Mouse (Mus musculus) kidney, embryonic 14.5 days (tissue): ENCODE results near the gene Spata32. TPM values are rescaled to one million over a fixed set of nuclear protein-coding genes. Genes with fewer than 3 reads are reported as not detected.
A peak's percentile ranks its signal among the peaks of the same experiment; 100 is the strongest.
"Not testable (repeated sequence)": the region's sequence is repeated elsewhere in the genome, so short reads cannot be mapped to it uniquely, and the experiment has no call there.

ENCODE experiments used
- ATAC-seq: fragments of 200-750 bp; cut with Nextera tagmentation; 2 replicates; pipeline ENCODE4 v1.8.0; 2017; ENCODE audit warnings: moderate number of reproducible peaks, mild to moderate bottlenecking, moderate TSS enrichment, moderate library complexity; ENCODE audit not compliant: low FRiP score, low TSS enrichment
- H3K27ac ChIP-seq: fragments of 300-500 bp; sonication (generic); 2 replicates; pipeline ENCODE4 v1.5.1; 2014; ENCODE audit warnings: low read depth, mild to moderate bottlenecking, low read length, moderate library complexity, mixed read lengths
- H3K27me3 ChIP-seq: fragments of 300-500 bp; sonication (generic); 2 replicates; pipeline ENCODE4 v1.6.1; 2014; ENCODE audit warnings: mild to moderate bottlenecking, low read length; ENCODE audit not compliant: control insufficient read depth, insufficient read depth
- H3K36me3 ChIP-seq: fragments of 300-500 bp; sonication (generic); 2 replicates; pipeline ENCODE4 v1.6.1; 2014; ENCODE audit warnings: low read length, mixed read lengths; ENCODE audit not compliant: control insufficient read depth, insufficient read depth
- H3K4me1 ChIP-seq: fragments of 300-500 bp; sonication (generic); 2 replicates; pipeline ENCODE4 v1.6.1; 2014; ENCODE audit warnings: low read length, mixed read lengths; ENCODE audit not compliant: control insufficient read depth, insufficient read depth
- H3K4me2 ChIP-seq: fragments of 300-500 bp; sonication (generic); replicated peaks from 2 replicates; pipeline ENCODE4 v1.6.1; 2014; ENCODE audit warnings: low read depth, mild to moderate bottlenecking, low read length
- H3K4me3 ChIP-seq: fragments of 300-500 bp; sonication (generic); 2 replicates; pipeline ENCODE4 v1.5.1; 2014; ENCODE audit warnings: mild to moderate bottlenecking, low read length
- H3K9ac ChIP-seq: fragments of 300-500 bp; sonication (generic); 2 replicates; pipeline ENCODE4 v1.6.1; 2014; ENCODE audit warnings: low read depth, mild to moderate bottlenecking, low read length, moderate library complexity
- H3K9me3 ChIP-seq: fragments of 300-500 bp; sonication (generic); 2 replicates; pipeline ENCODE4 v1.6.1; 2016; ENCODE audit warnings: low read length; ENCODE audit not compliant: control insufficient read depth
- WGBS: fragments of 180-500 bp; shearing (Covaris S2); extraction: QIAGEN DNeasy Blood & Tissue Kit; methylation state at CpG from one replicate; pipeline ENCODE4 v1.1.7; 2014; 5-methylcytosine and 5-hydroxymethylcytosine counted together
- polyA plus RNA-seq: library from polyadenylated mRNA; unstranded; fragments of >200 nt; fragmentation: Nextera tagmentation; extraction: Ambion mirVana; gene quantifications from 2 replicates; pipeline ENCODE4 v1.2.1, GENCODE M21; 2014

Gene Spata32
- polyA plus RNA-seq, 1 experiment from 2014 or later = not detected

GRCm38 (mm10) chr11:103222718-103223117 is 4.5 kb upstream of the Spata32 start:
- H3K36me3 ChIP-seq = peaks cover 60% of the 10 kb centered on the region
- not testable (repeated sequence) for H3K27ac ChIP-seq, ATAC-seq, H3K9me3 ChIP-seq, H3K9ac ChIP-seq, H3K27me3 ChIP-seq, H3K4me1 ChIP-seq, H3K4me2 ChIP-seq, H3K4me3 ChIP-seq
- WGBS = 81% methylated on average over 4 of the region's 4 CpGs

- no peak overlapping the region for H3K4me3 ChIP-seq
- H3K9ac ChIP-seq = no peak overlapping the region
- H3K27me3 ChIP-seq = no peaks in the 10 kb centered on the region
- H3K9me3 ChIP-seq = no peaks in the 10 kb centered on the region
- no peak overlapping the region for H3K4me2 ChIP-seq
- H3K27ac ChIP-seq = no peak overlapping the region
- no peak for ATAC-seq
- peaks cover 6% of the 10 kb centered on the region; the same call in 1 of the 2 replicates for H3K4me1 ChIP-seq
- WGBS = 90% methylated on average over 6 of the region's 6 CpGs
- H3K36me3 ChIP-seq = peaks cover 48% of the 10 kb centered on the region
Measured at GRCm38 (mm10) chr11:103221437-103221836, 3.2 kb upstream of the Spata32 start.

- no peak overlapping the region for H3K4me2 ChIP-seq
- peaks cover 37% of the 10 kb centered on the region for H3K36me3 ChIP-seq
- H3K27me3 ChIP-seq = no peaks in the 10 kb centered on the region
- no peaks in the 10 kb centered on the region for H3K9me3 ChIP-seq
- no peak overlapping the region for H3K9ac ChIP-seq
- 89% methylated on average over 4 of the region's 4 CpGs for WGBS
- H3K4me3 ChIP-seq = no peak overlapping the region
- H3K27ac ChIP-seq = no peak overlapping the region
- H3K4me1 ChIP-seq = peaks cover 6% of the 10 kb centered on the region; the same call in 1 of the 2 replicates
- no peak for ATAC-seq
Measured at GRCm38 (mm10) chr11:103219995-103220394, 1.8 kb upstream of the Spata32 start.

GRCm38 (mm10) chr11:103219259-103219658 is 1.0 kb upstream of the Spata32 start:
- no peak overlapping the region for H3K4me3 ChIP-seq
- H3K4me2 ChIP-seq = no peak overlapping the region
- 88% methylated on average over 5 of the region's 5 CpGs for WGBS
- no peak overlapping the region for H3K27ac ChIP-seq
- no peak for ATAC-seq
- H3K4me1 ChIP-seq = peaks cover 6% of the 10 kb centered on the region; the same call in 1 of the 2 replicates
- H3K27me3 ChIP-seq = no peaks in the 10 kb centered on the region
- no peaks in the 10 kb centered on the region for H3K9me3 ChIP-seq
- H3K36me3 ChIP-seq = peaks cover 30% of the 10 kb centered on the region
- no peak overlapping the region for H3K9ac ChIP-seq

- ATAC-seq = peak; percentile 21
- 24% methylated on average over 6 of the region's 6 CpGs for WGBS
- H3K9me3 ChIP-seq = no peaks in the 10 kb centered on the region
- no peak overlapping the region for H3K27ac ChIP-seq
- H3K9ac ChIP-seq = peak overlapping the region; percentile 58; the same call in 1 of the 2 replicates
- peak overlapping the region; percentile 45 for H3K4me3 ChIP-seq
- H3K36me3 ChIP-seq = peaks cover 22% of the 10 kb centered on the region
- H3K4me2 ChIP-seq = peak overlapping the region; percentile 94
- no peaks in the 10 kb centered on the region for H3K27me3 ChIP-seq
- peaks cover 6% of the 10 kb centered on the region; the same call in 1 of the 2 replicates for H3K4me1 ChIP-seq
Measured at GRCm38 (mm10) chr11:103218517-103218901, 277 bp upstream of the Spata32 start.

GRCm38 (mm10) chr11:103215355-103215754 is 2.9 kb downstream of the Spata32 start:
- Histone ChIP-seq H3K36me3 (peaks cover 9% of the 10 kb centered on the region; the same call in 1 of the 2 replicates), H3K27ac (no peak overlapping the region), H3K4me1 (peaks cover 6% of the 10 kb centered on the region; the same call in 1 of the 2 replicates), H3K9me3 (no peaks in the 10 kb centered on the region), H3K27me3 (no peaks in the 10 kb centered on the region), H3K4me2 (no peak overlapping the region), H3K9ac (no peak overlapping the region), H3K4me3 (no peak overlapping the region)
- WGBS = 73% methylated on average over 1 of the region's 1 CpGs
- no peak for ATAC-seq

- no peaks in the 10 kb centered on the region for H3K9me3 ChIP-seq
- H3K27ac ChIP-seq = no peak overlapping the region
- no peak for ATAC-seq
- H3K4me2 ChIP-seq = no peak overlapping the region
- H3K36me3 ChIP-seq = no peaks in the 10 kb centered on the region
- H3K4me3 ChIP-seq = no peak overlapping the region
- 91% methylated on average over 5 of the region's 5 CpGs for WGBS
- peaks cover 6% of the 10 kb centered on the region; the same call in 1 of the 2 replicates for H3K4me1 ChIP-seq
- no peak overlapping the region for H3K9ac ChIP-seq
- no peaks in the 10 kb centered on the region for H3K27me3 ChIP-seq
Measured at GRCm38 (mm10) chr11:103213712-103214111, 4.5 kb downstream of the Spata32 start.

GRCm38 (mm10) chr11:103210291-103210690 is 7.9 kb downstream of the Spata32 start:
- no peak for ATAC-seq
- 67% methylated on average over 8 of the region's 8 CpGs for WGBS

GRCm38 (mm10) chr11:103208458-103208857 is 9.8 kb downstream of the Spata32 start, which contains the start of gene 1700023F06Rik:
Gene 1700023F06Rik, minus strand, starts transcription at chr11:103208558.
- Histone ChIP-seq H3K36me3 (no peaks in the 10 kb centered on the region), H3K9ac (no peak within 1 kb of the TSS), H3K9me3 (no peaks in the 10 kb centered on the region), H3K4me1 (no peaks in the 10 kb centered on the region), H3K27ac (no peak within 1 kb of the TSS), H3K27me3 (no peaks in the 10 kb centered on the region), H3K4me3 (no peak within 1 kb of the TSS), H3K4me2 (no peak within 1 kb of the TSS)
- WGBS = 91% methylated on average over 3 of the region's 3 CpGs
- ATAC-seq = no peak

More at GRCm38 (mm10) chr11:103210291-103210690, 7.9 kb downstream of the Spata32 start:
- Histone ChIP-seq H3K27ac (no peak overlapping the region), H3K4me2 (no peak overlapping the region), H3K36me3 (no peaks in the 10 kb centered on the region), H3K27me3 (no peaks in the 10 kb centered on the region), H3K4me3 (no peak overlapping the region), H3K9ac (no peak overlapping the region), H3K9me3 (no peaks in the 10 kb centered on the region), H3K4me1 (no peaks in the 10 kb centered on the region)
